Mouse (Mus musculus) lung, postnatal 36 days (tissue): ENCODE measurements at regions not wholly inside any gene's neighbourhood (a gene's known extent, or its start where the extent isn't known, plus 50 kb on each side); places are given as distances from the start of the nearest gene placed in this dataset.

Source experiments
- DNase-seq: peaks from one replicate; pipeline ENCODE4 v3.0.0; 2022; ENCODE audit warnings: mixed read lengths

GRCm38 (mm10) chr15:102776218-102776850, 54.4 kb upstream of the Calcoco1 start:
- DNase-seq: no peak

DNA sequence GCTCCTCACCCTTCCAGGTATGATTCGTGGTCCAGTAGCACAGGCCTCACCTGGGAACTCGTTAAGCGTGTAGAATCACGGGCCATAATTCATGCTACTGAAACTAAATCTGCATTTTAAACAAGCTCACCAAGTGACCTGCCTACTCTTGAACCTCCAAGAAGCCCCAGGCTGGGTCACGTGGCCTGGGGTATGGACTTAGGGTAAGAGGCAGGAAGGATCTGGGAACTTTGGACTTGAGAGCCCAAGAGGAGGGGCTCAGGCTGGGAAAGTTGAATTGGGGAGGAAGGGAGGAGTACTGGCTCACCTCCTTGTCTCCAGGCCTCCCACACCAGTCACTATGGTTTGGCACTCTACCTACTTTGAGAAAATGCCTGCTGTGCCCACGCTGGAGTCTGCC, 58.6 kb upstream of the Calcoco1 start:
- no peak for DNase-seq

DNA sequence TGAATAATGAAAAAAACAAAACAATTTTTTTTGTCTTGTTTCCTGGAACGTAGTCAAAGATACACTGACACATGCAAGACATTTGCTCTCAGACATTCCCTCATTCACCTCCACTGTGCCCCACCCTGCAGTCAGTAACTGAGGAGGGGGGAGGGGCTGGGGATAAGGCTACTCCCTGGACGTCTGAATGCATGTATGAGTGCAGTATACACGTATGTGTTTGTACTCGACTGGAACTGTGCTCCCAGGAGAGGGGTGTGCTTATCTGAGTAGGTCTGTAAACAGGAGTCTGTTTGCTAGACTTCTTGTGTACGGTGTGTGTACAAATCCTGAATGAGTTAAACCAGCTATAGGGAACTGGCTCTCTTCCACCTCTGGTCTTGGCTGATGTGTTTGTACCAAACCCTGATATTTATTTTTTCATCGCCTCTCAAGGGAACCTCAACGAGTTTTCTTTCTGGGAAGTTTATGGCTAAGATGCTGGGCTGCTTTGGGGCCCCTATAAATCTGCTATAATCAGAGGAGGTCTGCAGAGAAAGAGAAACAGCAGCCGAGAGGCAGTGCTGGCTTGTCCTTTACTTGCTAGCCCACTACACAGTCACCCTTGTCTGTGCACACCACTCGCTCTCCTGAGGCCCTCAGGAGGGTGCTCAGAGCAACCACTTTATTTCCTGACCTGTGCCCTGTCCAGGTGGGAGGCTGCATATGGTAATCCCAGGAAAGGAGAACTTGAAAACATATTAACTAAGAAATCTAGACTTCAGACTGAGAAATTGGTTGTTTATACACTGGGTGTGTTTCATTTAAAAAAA, 61.2 kb upstream of the Calcoco1 start:
- DNase-seq: no peak

DNA sequence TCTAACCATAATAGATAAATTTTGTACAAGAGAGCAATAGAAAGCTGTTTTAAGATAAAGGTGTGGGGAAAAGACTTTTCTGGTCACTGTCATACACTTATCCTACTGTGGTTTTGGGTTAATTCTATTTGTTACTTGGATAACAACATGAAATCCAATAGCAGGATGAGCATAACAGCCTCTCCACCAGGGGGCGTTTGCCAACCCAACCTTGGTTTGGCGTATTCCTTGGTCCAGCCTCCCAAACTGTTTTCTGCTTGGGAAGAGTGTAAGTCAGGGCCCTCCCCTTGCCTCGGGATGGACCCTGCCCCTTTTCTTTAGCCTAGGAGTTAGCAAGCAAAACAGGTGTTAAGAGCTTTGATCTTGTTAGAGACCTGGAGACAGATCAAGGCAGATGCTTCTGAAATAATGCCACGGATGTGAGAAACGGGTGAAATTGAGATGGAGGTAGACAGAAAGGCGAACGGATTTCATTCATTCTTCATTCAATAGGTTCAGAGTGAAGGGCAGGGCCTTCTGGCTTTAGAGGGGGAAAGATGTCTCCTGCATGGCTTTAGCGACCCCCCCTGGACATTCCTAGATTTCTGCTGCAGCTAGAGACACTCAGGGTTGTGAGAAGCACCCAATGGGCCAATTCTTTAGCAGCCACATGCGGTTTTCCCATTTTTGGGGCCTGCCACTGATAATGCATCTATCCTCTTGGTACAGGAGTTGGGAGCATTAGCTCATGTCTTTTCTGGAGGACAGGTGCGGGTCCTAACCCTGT, 63.3 kb upstream of the Calcoco1 start:
- peak; percentile 76 for DNase-seq

DNA sequence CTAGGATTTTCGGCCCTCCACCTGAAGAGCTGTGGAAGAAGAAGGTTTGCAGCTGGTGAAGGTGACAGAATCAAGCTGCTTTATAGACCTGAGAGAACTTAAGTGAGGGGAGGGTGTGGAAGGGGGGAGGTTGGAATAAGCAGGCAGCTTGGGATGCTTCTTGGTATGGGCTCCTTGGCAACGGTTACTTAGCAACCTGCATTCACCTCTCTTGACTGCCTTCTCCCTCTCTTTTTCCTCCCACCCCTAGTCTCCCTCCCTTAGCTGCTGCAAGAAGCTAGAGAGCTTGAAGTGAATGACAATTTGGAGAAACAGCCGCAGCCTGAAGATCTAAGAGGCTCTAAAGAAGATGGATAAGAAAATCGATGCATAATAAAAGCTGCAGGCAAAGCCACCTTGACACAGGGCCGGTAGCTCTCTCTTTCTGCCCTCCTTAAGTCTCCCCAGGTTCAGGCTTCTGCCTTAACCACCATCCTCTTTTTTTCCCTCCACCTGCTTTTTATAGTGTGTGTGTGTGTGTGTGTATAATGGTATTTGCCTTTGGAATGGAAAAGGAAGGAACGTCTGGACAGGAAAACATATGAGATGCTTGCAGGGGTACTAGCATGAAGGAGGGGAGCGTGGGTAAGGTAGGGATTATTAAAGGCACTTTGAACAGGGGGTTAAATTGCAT, 67.0 kb upstream of the Calcoco1 start:
- DNase-seq: no peak

DNA sequence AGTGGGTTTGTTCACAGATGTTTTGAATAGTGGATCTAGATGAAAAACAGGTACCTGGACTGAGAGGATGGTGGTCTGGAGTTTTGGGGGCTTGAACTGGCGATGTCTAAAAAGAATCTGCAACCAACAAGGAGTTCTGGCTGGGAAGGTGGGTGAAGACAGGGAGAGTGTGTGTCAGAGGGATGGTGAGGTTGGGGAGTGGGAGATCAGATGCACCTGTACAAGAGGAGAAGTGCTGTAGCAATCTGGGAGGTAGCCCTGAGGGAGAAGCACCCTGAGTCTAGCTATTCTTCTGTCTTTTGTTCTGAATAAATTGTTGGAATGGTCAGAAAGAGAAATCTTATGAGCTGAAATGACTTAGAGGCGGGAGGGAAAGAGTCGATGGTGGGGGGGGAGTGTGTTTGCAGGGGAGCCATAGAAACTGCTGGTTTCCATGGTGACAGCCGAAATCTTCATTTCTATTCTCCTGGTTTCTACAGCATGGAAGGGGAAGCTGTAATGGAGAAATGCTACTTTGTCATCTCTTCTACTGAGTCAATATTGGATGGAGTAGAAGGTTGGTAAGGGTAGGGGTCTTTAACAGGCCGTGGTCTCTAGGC, 75.1 kb upstream of the Calcoco1 start:
- DNase-seq: no peak

DNA sequence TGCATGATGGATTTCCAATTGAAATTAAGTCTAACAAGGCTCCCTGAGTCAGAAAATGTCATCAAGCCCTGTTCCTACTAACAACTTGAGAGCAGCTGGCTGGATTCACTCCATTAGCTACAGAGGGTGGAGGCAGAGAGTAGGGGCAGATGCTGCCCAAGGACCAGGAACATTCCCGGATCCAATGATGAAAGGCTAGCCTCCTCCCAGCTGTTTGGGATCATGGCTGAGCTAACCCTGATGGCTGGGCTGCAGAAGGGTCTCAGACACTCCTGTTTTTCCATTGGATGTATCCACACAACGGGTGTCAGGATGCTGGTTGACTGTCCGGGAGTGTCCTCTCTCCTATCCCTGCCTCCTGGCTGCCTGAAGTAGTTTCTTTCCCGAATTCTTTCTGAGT, 78.1 kb upstream of the Calcoco1 start:
- DNase-seq: no peak

DNA sequence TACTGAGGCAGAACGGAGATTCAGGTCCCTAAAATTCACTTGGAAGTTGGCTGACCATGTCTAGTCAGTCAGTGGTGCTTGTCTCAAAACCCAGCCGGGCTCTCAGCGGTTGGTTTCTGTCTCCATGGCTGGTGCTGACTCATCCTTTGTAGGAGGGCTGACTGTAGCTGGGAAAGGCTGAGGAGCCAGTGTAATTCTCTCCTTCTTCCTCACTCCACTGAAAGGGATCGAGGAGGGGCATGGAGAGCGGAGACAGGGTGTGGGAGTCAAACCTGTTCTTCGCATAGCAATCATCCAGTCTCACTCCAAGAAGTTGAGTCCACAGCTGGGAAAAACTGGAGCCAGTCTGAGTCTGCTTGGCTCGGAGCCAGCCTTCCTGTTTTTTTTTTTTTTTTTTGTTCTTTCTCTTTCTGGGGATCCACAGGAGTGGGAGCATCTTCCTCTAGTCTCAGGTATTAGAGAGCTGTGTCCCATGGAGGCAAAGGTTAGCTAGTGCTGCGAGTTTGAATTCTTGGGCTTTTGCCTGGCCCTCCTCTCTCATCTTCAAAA, 80.4 kb upstream of the Calcoco1 start:
- DNase-seq: peak; percentile 6

DNA sequence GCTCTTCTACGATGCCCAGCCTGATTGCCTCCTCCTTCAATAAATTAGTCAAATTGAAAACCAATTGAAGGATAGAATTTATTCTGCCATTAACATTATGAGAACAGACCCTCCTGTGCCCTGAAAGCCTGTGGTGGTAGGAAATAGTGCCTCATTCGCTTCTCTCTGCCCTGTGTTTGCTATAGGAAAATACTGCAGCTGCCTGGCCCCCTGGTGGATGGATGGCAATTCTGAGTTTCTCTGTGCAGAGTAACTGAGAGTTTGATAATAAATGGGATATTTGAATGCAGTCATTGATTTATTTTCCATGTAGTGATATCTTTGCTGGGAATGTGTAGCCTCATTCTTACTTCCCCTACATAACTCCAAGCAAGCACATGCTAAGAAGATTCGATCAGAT, 85.4 kb upstream of the Calcoco1 start:
- DNase-seq: peak; percentile 4

GRCm38 (mm10) chr15:102819181-102819580, 97.2 kb upstream of the Calcoco1 start:
- no peak for DNase-seq

GRCm38 (mm10) chr15:102839688-102840087, 81.2 kb upstream of the Hoxc13 start:
- peak; percentile 14 for DNase-seq

DNA sequence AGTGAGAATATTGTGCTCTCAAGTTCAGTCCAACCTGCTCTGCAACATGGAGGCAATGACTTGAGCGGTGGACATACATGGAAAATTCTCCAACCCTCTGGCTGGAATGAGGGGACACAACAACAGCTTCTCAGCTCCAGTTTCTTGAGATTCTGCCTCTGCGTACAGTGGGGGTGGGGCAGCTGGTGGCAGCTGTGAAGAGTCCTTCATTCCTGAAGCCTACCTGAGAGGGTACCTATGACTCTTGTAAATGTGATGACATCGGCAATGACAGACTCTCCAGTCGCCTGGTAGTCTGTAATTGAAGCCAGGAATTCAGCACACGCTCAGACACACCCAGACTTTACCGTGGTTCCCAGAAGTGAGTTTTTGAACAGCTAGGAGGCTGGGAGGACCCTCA, 58.5 kb upstream of the Hoxc13 start:
- peak; percentile 1 for DNase-seq

DNA sequence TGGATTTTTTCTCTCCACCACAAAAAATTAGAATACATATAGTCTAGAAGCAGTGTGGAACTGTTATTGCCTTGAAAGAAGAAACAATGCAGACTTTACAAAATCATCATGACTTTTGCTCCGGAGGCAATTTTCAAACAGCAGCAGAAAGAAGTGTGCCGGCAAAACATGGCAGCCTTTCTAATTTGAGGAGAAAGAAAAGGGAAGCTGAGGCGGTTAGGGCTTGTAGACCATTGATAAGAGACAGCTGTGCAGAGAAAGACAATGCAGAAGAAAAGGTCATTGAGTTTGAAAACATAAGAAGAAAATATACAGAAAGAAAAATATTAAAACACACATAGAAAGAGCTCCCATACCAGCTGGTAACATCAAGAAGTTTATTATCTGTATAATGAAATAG, 54.1 kb upstream of the Hoxc13 start:
- DNase-seq: no peak
